Mouse (Mus musculus): ENCODE data around the gene Fndc10. TPM values are rescaled to one million over a fixed set of nuclear protein-coding genes. Genes with fewer than 3 reads are reported as not detected.
"Not testable (repeated sequence)": the region's sequence is repeated elsewhere in the genome, so short reads cannot be mapped to it uniquely, and the experiment has no call there.

Fndc10 gene
- total RNA-seq, 2 experiments from 2014 or later, result 20.3 to 22.0 TPM

DNA sequence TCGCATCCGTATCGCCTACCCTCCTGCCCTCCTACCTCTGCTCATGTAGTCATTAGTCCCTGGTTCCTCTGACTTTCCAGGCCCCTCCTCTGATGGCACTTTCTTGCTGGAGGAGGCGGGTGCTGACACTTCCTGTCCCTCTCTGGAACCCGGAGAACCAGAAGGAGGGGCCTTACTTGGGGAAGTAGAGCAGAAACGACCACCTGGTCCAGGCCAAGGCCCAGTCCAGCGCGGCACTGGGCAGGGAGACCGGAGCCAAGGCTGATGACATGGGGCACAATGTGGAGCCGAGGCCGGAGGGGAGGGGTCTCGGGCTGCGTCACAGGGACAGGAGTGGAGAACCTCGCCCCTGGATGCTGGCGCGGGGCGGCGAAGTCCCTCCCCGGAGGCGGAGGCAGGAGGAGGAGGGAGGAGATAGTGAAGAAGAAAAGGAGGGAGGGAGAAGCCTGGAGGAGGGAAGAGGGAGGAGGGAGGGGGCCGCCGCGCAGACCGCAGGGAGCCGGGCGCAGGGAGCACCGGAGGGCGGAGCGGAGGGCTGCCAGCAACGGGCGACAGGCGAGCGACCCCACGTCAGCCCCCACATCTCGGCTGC lies 40.3 kb downstream of the Fndc10 start, which contains the start of gene Tmem240:
Gene Tmem240, plus strand, starts transcription at position 451 of the 592 bp plus-strand sequence.
- intact Hi-C loops (cut with DNase I), result no loop called here
- peak; percentile 98 for DNase-seq

DNA sequence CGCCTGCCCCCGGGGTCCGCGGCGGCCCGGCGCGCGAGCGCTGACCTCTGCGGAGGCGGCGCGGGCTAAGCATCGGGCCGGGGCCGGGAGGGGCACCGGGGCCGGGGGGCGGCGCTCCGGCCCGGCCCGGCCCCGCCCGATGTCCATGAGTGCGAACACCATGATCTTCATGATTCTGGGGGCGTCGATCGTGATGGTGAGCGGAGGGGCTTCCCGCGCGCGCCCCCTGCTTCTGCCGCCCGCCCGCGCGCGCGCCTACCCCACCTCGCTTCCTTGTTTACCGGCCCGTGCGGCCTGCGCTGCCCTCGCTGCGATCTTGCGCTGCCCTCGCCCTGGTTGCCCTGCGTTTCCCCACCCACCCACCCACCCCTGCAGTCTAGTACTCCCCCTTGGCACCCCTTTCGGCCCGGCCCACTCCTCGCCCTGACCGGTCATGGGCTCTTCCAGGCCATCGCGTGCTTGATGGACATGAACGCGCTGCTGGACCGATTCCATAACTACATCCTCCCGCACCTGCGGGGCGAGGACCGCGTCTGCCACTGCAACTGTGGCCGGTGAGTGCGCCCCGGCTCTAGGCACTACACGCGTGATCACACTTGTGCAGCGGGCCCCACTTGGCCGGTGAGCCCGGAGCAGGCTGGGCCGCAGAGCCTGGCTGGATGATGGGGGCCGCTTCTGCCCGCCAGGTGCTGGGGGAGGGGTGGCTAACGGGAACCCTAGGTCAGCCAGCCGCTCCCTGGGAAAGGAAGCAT lies 41.0 kb downstream of the Fndc10 start:
- DNase-seq, result peak; percentile 81
- intact Hi-C loops (cut with DNase I), result no loop called here

DNA sequence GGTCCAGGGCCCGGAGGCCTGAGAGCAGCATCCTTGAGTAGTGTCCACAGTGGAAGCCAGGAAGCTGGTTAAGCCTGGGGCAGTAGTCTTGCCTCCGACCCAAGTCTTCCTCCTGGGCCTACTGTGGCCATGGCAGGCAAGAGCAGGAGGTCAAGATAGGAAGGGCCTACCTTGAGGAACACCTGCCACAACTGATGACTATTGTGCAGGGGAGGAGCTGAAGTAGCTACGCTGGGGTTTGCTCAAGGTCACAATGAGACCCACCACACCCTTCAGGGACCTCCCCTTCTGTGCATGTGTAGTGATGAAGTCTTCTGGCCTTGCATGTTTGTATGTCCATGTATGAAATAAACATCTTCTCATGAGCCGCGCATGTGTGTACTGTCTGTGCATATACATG lies 41.6 kb downstream of the Fndc10 start:
- intact Hi-C loops (cut with DNase I), result no loop called here

DNA sequence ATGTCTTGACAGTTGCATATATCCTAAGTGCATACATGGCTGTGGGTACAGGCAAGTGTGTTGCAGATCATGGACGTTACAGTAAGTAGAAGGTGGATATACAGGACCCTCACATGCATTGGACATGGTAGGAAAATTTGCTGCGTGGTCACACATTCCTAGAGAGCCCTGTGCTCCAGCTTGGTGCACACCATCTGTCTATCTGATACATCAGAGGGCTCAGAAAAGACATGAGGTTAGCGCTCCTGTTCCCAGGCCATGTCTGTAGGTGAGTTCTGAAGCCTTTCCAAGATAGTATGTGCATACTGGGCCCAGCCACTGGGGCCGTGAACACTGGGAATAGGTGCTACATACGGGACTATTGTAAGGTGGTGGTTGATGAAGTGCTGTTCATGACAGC lies 42.3 kb downstream of the Fndc10 start:
- no peak for DNase-seq
- intact Hi-C loops (cut with DNase I), result no loop called here

More for the DNA sequence above, 41.6 kb downstream of the Fndc10 start:
- no peak for DNase-seq

DNA sequence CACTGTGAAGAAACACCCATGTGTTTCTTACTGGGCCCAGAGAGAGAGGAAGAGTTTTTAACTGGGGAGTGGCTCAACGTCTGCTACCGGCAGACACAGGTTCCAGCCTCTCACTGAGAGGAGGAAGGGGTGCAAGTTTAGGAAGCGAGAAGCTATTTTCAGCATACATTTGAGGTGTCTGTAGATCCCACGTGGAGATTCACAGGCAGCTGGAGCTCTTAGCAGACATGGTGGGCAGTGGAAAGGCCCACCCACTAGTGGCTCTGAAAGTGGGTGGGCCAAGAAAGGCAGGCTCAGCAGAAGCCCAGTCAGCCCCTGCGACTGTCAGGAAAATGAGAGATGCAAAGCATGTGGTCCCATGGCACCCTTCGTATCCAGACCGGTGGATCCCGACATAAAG lies 44.1 kb downstream of the Fndc10 start:
- no peak for DNase-seq
- intact Hi-C loops (cut with DNase I), result no loop called here

DNA sequence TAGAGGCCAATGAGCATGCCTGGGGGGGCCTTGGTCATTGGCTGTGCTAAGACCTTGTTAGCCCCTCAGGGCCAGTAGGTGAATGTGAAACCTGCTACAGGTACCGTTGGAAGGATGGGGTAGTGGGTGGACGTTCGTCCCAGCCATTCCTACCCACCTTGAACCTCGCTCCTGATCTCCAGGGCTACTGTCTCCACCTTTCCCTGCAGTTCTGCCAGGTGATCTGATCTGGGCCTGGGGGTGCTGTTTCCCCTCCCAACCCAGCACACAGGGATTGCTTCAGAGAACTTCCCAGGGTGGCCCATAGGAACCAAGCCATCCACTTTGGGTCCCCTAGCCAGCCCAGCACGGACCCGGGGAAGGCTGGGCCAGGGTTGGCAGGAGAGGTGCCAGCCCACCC lies 45.0 kb downstream of the Fndc10 start:
- peak; percentile 18 for DNase-seq
- intact Hi-C loops (cut with DNase I), result no loop called here

DNA sequence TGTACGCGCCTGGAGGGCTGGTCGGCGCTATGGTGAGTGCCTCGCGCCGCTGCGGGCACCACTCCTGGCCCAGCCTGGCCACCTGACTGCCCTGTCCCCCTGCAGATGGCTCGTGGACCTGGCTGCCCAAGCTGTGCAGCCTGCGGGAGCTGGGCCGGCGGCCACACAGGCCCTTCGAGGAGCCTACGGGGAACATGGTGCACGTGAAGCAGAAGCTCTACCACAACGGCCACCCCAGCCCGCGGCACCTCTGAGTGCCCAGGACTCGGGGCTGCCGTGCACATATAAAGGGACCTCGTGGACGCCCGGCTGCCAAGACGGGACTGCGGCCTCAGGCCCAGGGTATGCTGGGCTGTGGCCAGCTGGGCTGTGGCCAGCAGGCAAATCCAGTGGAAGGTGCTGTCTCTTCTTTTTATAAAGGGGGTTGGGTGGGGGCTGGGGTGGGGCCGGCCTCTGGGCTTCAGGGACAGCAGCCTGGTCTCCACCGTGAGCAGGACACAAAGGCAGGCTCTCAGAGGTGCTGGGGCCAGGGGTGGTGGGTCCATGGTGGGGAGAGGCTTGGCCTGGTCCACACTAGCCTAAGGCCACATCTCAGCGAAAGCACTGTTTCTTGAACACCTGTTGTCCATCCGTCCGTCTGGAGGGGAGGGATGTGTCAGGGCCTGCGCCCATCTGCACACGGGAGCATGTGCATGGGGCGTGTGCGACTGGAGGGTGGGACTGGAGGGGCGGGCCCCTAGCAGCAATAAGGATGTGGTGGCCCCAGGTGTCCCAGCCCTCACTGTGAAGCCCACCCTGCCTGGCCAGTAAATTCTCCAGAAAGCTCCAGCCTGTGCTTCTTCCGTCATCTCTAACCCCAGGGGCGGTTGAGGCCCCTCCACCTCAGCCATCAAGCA lies 45.8 kb downstream of the Fndc10 start:
- intact Hi-C loops (cut with DNase I), result no loop called here
- DNase-seq, result peak; percentile 69

DNA sequence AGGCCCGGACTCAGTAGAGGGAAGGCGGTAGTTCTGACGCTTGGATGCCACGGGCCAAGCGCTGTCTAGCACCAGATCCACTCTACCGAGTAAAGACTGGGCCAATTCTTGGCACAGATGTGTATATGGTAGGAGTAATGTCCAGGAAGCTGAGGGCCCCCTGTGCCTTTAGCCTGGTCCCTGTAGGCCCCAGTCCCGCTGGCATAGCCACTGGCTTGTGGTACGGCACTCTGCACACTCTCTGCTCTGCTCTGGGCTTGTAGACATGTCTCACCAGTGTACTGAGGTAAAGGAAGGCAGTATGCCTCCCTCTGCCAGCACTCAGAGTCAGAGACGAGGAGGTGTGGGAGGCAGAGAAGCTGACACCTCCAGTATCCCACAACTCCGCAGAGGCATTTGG lies 46.5 kb downstream of the Fndc10 start:
- DNase-seq; intact Hi-C loops (cut with DNase I): not testable (repeated sequence)

DNA sequence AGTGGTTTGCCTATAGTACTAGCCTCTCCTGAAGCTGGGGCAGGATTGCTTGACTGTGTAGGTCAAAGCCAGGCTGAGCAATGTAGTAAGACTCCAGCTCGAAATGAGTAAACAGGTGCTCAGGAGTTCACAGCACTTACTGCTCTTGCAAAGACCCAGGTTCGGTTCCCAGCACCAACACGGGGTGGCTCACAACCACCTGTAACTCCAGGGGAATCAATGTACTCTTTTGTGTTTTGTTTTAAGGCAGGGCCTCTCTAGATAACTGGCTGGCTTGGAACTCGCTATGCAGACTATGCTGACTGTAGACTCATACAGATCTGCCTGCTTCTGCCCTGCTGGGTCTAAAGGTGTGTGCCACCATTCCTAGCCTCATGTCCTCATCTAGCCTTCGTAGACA lies 48.5 kb downstream of the Fndc10 start:
- intact Hi-C loops (cut with DNase I), result no loop called here
- no peak for DNase-seq

DNA sequence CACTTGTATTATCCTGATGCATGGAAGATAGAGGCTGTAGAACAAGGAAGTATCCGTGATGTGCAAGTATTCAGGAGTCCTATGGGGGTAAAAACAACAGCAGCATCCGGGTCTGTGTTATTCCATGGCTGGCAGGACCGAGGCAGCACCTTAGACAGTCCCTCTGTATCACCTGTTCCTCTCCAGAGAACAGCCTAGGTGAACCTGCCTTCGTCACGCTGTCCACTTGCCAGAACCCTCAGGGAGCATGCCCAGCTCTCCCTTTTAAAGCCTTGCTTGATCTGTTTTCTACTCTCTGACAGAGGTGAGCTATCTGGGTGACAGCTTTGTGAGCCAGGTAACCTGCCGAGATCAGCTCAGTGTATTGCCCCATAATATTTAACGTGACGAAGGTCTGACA lies 50.3 kb downstream of the Fndc10 start:
- DNase-seq, result no peak
- intact Hi-C loops (cut with DNase I), result no loop called here

DNA sequence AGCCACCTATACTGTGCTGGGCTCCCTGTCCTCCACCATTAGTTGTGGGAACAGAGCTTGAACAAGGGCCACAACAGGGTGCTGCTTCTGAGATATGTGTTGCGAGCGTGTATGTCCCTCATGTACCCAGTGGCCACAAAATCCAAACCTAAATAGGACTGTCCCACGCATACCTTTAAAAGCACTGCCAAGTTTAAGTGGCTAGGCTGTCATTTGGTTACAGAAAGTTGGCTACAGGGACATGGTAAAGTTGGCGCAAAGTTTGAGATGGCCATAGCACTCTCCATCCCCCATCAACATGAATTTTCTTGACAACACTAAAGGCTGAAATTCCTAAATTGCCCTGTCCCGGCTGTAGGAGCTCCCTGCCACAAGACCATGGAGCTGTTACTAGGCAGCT lies 51.0 kb downstream of the Fndc10 start:
- intact Hi-C loops (cut with DNase I), result no loop called here
- no peak for DNase-seq

Other genes with a start within 250 kb of the Fndc10 start
- gene Tmem52, start 225.2 kb upstream of the Fndc10 start, total RNA-seq (2021), result not detected
- gene Gnb1, start 203.0 kb upstream of the Fndc10 start, total RNA-seq (2021), result 1,000 to 10,000 TPM; 1,273 to 1,305 TPM
- gene Nadk, start 132.0 kb upstream of the Fndc10 start, total RNA-seq (2021), result 10 to 100 TPM; 58.8 to 59.5 TPM
- gene Slc35e2, start 92.9 kb upstream of the Fndc10 start, total RNA-seq (2021), result 10 to 100 TPM; 39.1 to 40.6 TPM
- gene Cdk11b, start 69.5 kb upstream of the Fndc10 start, total RNA-seq (2021), result 10 to 100 TPM; 55.5 to 60.6 TPM
- gene Gm10563, start 48.9 kb upstream of the Fndc10 start, total RNA-seq (2021), result not detected
- gene Mmp23, start 41.0 kb upstream of the Fndc10 start, total RNA-seq (2021), result 1 to 10 TPM; 3.9 to 4.8 TPM
- 100 to 1,000 TPM in 1 of 2 experiments, 10 to 100 TPM in 1; 91.0 to 105 TPM for gene Mib2, start 25.1 kb upstream of the Fndc10 start, total RNA-seq (2021)
- gene Ssu72, start 10.5 kb downstream of the Fndc10 start, total RNA-seq (2021), result 10 to 100 TPM; 82.1 to 83.7 TPM
- 10 to 100 TPM; 41.0 to 44.8 TPM for gene Tmem240, start 40.5 kb downstream of the Fndc10 start, total RNA-seq (2021)
- gene Atad3a, start 66.8 kb downstream of the Fndc10 start, total RNA-seq (2021), result 10 to 100 TPM; 64.8 to 69.8 TPM
- 10 to 100 TPM; 15.6 to 16.4 TPM for gene Vwa1, start 80.4 kb downstream of the Fndc10 start, total RNA-seq (2021)
- gene Tmem88b, start 91.5 kb downstream of the Fndc10 start, total RNA-seq (2021), result 1 to 10 TPM; 1.3 TPM
- not detected for gene Ankrd65, start 96.1 kb downstream of the Fndc10 start, total RNA-seq (2021)
- gene Mrpl20, start 108.5 kb downstream of the Fndc10 start, total RNA-seq (2021), result 100 to 1,000 TPM; 102 to 104 TPM
- gene Ccnl2, start 118.1 kb downstream of the Fndc10 start, total RNA-seq (2021), result 10 to 100 TPM; 84.1 to 85.0 TPM
- gene Aurkaip1, start 136.9 kb downstream of the Fndc10 start, total RNA-seq (2021), result 10 to 100 TPM; 59.7 to 62.7 TPM
- 10 to 100 TPM; 15.0 to 15.1 TPM for gene Mxra8, start 145.3 kb downstream of the Fndc10 start, total RNA-seq (2021)
- 10 to 100 TPM; 82.5 to 88.2 TPM for gene Dvl1, start 153.1 kb downstream of the Fndc10 start, total RNA-seq (2021)
- under 1 TPM; 0.28 to 0.32 TPM for gene Tas1r3, start 169.0 kb downstream of the Fndc10 start, total RNA-seq (2021)
- gene Cptp, start 175.1 kb downstream of the Fndc10 start, total RNA-seq (2021), result 10 to 100 TPM; 26.6 to 27.5 TPM
- 10 to 100 TPM; 44.1 to 54.7 TPM for gene Ints11, start 175.2 kb downstream of the Fndc10 start, total RNA-seq (2021)
- gene Pusl1, start 197.4 kb downstream of the Fndc10 start, total RNA-seq (2021), result 10 to 100 TPM; 62.3 to 68.1 TPM
- 100 to 1,000 TPM; 164 to 168 TPM for gene Acap3, start 197.5 kb downstream of the Fndc10 start, total RNA-seq (2021)
- 100 to 1,000 TPM in 1 of 2 experiments, 10 to 100 TPM in 1; 96.0 to 101 TPM for gene Ube2j2, start 249.5 kb downstream of the Fndc10 start, total RNA-seq (2021)

Data from left cerebral cortex, postnatal 4 days (tissue).